Mouse (Mus musculus): ENCODE measurements around the gene Trim63.

GRCm38 (mm10) chr4:134272731-134273416 is 42.0 kb upstream of the Trim63 start:
- TF ChIP-seq POLR2A (IDR thresholded peaks at IDR 0.05; ENCODE audit: insufficient read depth, low read depth, low read length) (no peak), CTCF (IDR thresholded peaks at IDR 0.05; ENCODE audit: insufficient read depth, low read depth, low read length) (no peak)

Measured in olfactory bulb, adult 2 months (tissue).